Mouse (Mus musculus): ENCODE measurements at regions not wholly inside any gene's neighbourhood (a gene's known extent, or its start where the extent isn't known, plus 50 kb on each side); places are given as distances from the start of the nearest gene placed in this dataset.
"Not testable (repeated sequence)": the region's sequence is repeated elsewhere in the genome, so short reads cannot be mapped to it uniquely, and the experiment has no call there.

GRCm38 (mm10) chr6:4149663-4150062 lies 62.9 kb upstream of the Bet1 start:
- no peak overlapping the region for H3K4me2 ChIP-seq (replicated peaks)
- 52% methylated on average over 4 of the region's 4 CpGs for WGBS

GRCm38 (mm10) chr6:4158293-4158692 lies 71.5 kb upstream of the Bet1 start:
- Histone ChIP-seq H3K36me3 (no peaks in the 10 kb centered on the region), H3K9me3 (no peaks in the 10 kb centered on the region), H3K27ac (no peak overlapping the region), H3K4me2 (replicated peaks) (no peak overlapping the region), H3K4me3 (replicated peaks) (no peak overlapping the region), H3K27me3 (replicated peaks) (no peaks in the 10 kb centered on the region), H3K4me1 (replicated peaks) (no peaks in the 10 kb centered on the region), H3K9ac (no peak overlapping the region)
- ATAC-seq: peak; percentile 63
- WGBS: 63% methylated on average over 2 of the region's 2 CpGs

More at GRCm38 (mm10) chr6:4149663-4150062, 62.9 kb upstream of the Bet1 start:
- Histone ChIP-seq H3K27ac (no peak overlapping the region), H3K4me3 (replicated peaks) (no peak overlapping the region), H3K9ac (no peak overlapping the region), H3K36me3 (no peaks in the 10 kb centered on the region), H3K4me1 (replicated peaks) (no peaks in the 10 kb centered on the region), H3K9me3 (no peaks in the 10 kb centered on the region), H3K27me3 (replicated peaks) (no peaks in the 10 kb centered on the region)
- peak; percentile 75 for ATAC-seq

- WGBS: 59% methylated on average over 1 of the region's 1 CpGs
- no peak for ATAC-seq
- Histone ChIP-seq H3K4me2 (replicated peaks) (no peak overlapping the region), H3K4me3 (replicated peaks) (no peak overlapping the region), H3K9me3 (no peaks in the 10 kb centered on the region), H3K27me3 (replicated peaks) (no peaks in the 10 kb centered on the region), H3K27ac (no peak overlapping the region), H3K9ac (no peak overlapping the region), H3K36me3 (no peaks in the 10 kb centered on the region), H3K4me1 (replicated peaks) (no peaks in the 10 kb centered on the region)
Observed at GRCm38 (mm10) chr6:4163733-4164132, 77.0 kb upstream of the Bet1 start.

GRCm38 (mm10) chr6:4167112-4167511 lies 80.3 kb upstream of the Bet1 start:
- no peak for ATAC-seq
- H3K36me3 ChIP-seq: no peaks in the 10 kb centered on the region
- no peak overlapping the region for H3K4me2 ChIP-seq (replicated peaks)
- no peak overlapping the region for H3K9ac ChIP-seq
- no peak overlapping the region for H3K4me3 ChIP-seq (replicated peaks)
- H3K9me3 ChIP-seq: no peaks in the 10 kb centered on the region
- 69% methylated on average over 4 of the region's 4 CpGs for WGBS
- H3K27me3 ChIP-seq (replicated peaks): no peaks in the 10 kb centered on the region
- no peak overlapping the region for H3K27ac ChIP-seq
- H3K4me1 ChIP-seq (replicated peaks): no peaks in the 10 kb centered on the region

GRCm38 (mm10) chr6:4167757-4168156 lies 81.0 kb upstream of the Bet1 start:
- H3K27ac ChIP-seq: no peak overlapping the region
- no peaks in the 10 kb centered on the region for H3K9me3 ChIP-seq
- ATAC-seq: no peak
- no peaks in the 10 kb centered on the region for H3K36me3 ChIP-seq
- H3K27me3 ChIP-seq (replicated peaks): no peaks in the 10 kb centered on the region
- H3K4me2 ChIP-seq (replicated peaks): no peak overlapping the region
- no peaks in the 10 kb centered on the region for H3K4me1 ChIP-seq (replicated peaks)
- no peak overlapping the region for H3K9ac ChIP-seq
- H3K4me3 ChIP-seq (replicated peaks): no peak overlapping the region

- H3K27ac ChIP-seq: no peak overlapping the region
- H3K27me3 ChIP-seq (replicated peaks): no peaks in the 10 kb centered on the region
- ATAC-seq: no peak
- no peak overlapping the region for H3K9ac ChIP-seq
- H3K36me3 ChIP-seq: no peaks in the 10 kb centered on the region
- no peak overlapping the region for H3K4me3 ChIP-seq (replicated peaks)
- no peaks in the 10 kb centered on the region for H3K9me3 ChIP-seq
- H3K4me2 ChIP-seq (replicated peaks): no peak overlapping the region
- 64% methylated on average over 4 of the region's 4 CpGs for WGBS
- H3K4me1 ChIP-seq (replicated peaks): no peaks in the 10 kb centered on the region
Observed at GRCm38 (mm10) chr6:4171561-4171960, 84.8 kb upstream of the Bet1 start.

- H3K4me1 ChIP-seq (replicated peaks): no peaks in the 10 kb centered on the region
- no peak overlapping the region for H3K27ac ChIP-seq
- H3K36me3 ChIP-seq: no peaks in the 10 kb centered on the region
- 83% methylated on average over 4 of the region's 4 CpGs for WGBS
- no peak for ATAC-seq
- H3K4me2 ChIP-seq (replicated peaks): no peak overlapping the region
- no peaks in the 10 kb centered on the region for H3K27me3 ChIP-seq (replicated peaks)
- no peak overlapping the region for H3K4me3 ChIP-seq (replicated peaks)
- no peaks in the 10 kb centered on the region for H3K9me3 ChIP-seq
- H3K9ac ChIP-seq: no peak overlapping the region
Observed at GRCm38 (mm10) chr6:4187683-4188082, 100.9 kb upstream of the Bet1 start.

GRCm38 (mm10) chr6:4190976-4191375 lies 104.2 kb upstream of the Bet1 start:
- not testable (repeated sequence) for ATAC-seq; H3K9me3 ChIP-seq; H3K9ac ChIP-seq; H3K27me3 ChIP-seq (replicated peaks); H3K27ac ChIP-seq; H3K4me1 ChIP-seq (replicated peaks); H3K4me3 ChIP-seq (replicated peaks); H3K4me2 ChIP-seq (replicated peaks); H3K36me3 ChIP-seq
- WGBS: 61% methylated on average over 5 of the region's 5 CpGs

GRCm38 (mm10) chr6:4193286-4193685 lies 106.5 kb upstream of the Bet1 start:
- no peaks in the 10 kb centered on the region for H3K9me3 ChIP-seq
- WGBS: 87% methylated on average over 5 of the region's 5 CpGs
- ATAC-seq: no peak
- H3K36me3 ChIP-seq: no peaks in the 10 kb centered on the region
- no peaks in the 10 kb centered on the region for H3K27me3 ChIP-seq (replicated peaks)
- H3K4me2 ChIP-seq (replicated peaks): no peak overlapping the region
- H3K9ac ChIP-seq: no peak overlapping the region
- no peaks in the 10 kb centered on the region for H3K4me1 ChIP-seq (replicated peaks)
- H3K27ac ChIP-seq: no peak overlapping the region
- H3K4me3 ChIP-seq (replicated peaks): no peak overlapping the region

GRCm38 (mm10) chr6:4201176-4201575 lies 114.4 kb upstream of the Bet1 start:
- no peaks in the 10 kb centered on the region for H3K9me3 ChIP-seq
- no peaks in the 10 kb centered on the region for H3K27me3 ChIP-seq (replicated peaks)
- no peak overlapping the region for H3K4me2 ChIP-seq (replicated peaks)
- ATAC-seq: no peak
- H3K36me3 ChIP-seq: no peaks in the 10 kb centered on the region
- H3K27ac ChIP-seq: no peak overlapping the region
- H3K4me3 ChIP-seq (replicated peaks): no peak overlapping the region
- H3K9ac ChIP-seq: no peak overlapping the region
- 77% methylated on average over 2 of the region's 2 CpGs for WGBS
- H3K4me1 ChIP-seq (replicated peaks): no peaks in the 10 kb centered on the region

- no peaks in the 10 kb centered on the region for H3K36me3 ChIP-seq
- ATAC-seq: no peak
- H3K4me3 ChIP-seq (replicated peaks): no peak overlapping the region
- no peaks in the 10 kb centered on the region for H3K27me3 ChIP-seq (replicated peaks)
- H3K9ac ChIP-seq: no peak overlapping the region
- no peak overlapping the region for H3K4me2 ChIP-seq (replicated peaks)
- H3K4me1 ChIP-seq (replicated peaks): no peaks in the 10 kb centered on the region
- WGBS: 85% methylated on average over 5 of the region's 5 CpGs
- no peaks in the 10 kb centered on the region for H3K9me3 ChIP-seq
- H3K27ac ChIP-seq: no peak overlapping the region
Observed at GRCm38 (mm10) chr6:4205681-4206080, 118.9 kb upstream of the Bet1 start.

- Histone ChIP-seq H3K9ac (no peak overlapping the region), H3K27me3 (replicated peaks) (no peaks in the 10 kb centered on the region), H3K27ac (no peak overlapping the region), H3K4me1 (replicated peaks) (no peaks in the 10 kb centered on the region), H3K36me3 (no peaks in the 10 kb centered on the region), H3K4me3 (replicated peaks) (no peak overlapping the region), H3K9me3 (no peaks in the 10 kb centered on the region), H3K4me2 (replicated peaks) (no peak overlapping the region)
- ATAC-seq: no peak
- 77% methylated on average over 9 of the region's 9 CpGs for WGBS
Observed at GRCm38 (mm10) chr6:4245265-4246112, 158.7 kb upstream of the Bet1 start.

- H3K36me3 ChIP-seq: no peaks in the 10 kb centered on the region
- no peaks in the 10 kb centered on the region for H3K27me3 ChIP-seq (replicated peaks)
- H3K9me3 ChIP-seq: no peaks in the 10 kb centered on the region
- no peak overlapping the region for H3K9ac ChIP-seq
- H3K4me1 ChIP-seq (replicated peaks): no peaks in the 10 kb centered on the region
- no peak for ATAC-seq
- no peak overlapping the region for H3K27ac ChIP-seq
- H3K4me3 ChIP-seq (replicated peaks): no peak overlapping the region
- no peak overlapping the region for H3K4me2 ChIP-seq (replicated peaks)
- WGBS: 88% methylated on average over 2 of the region's 2 CpGs
Observed at GRCm38 (mm10) chr6:4246113-4246419, 159.3 kb upstream of the Bet1 start.

Data from intestine, embryonic 15.5 days (tissue).